Mouse (Mus musculus) limb, embryonic 10.5 days (tissue): Measurements from ENCODE around the gene Htra3. TPM values are rescaled to one million over a fixed set of nuclear protein-coding genes. Genes with fewer than 3 reads are reported as not detected.

ENCODE experiments used
- DNase-seq: peaks from one replicate; pipeline ENCODE4 v3.0.0-alpha.2; 2017; ENCODE audit warnings: low spot score
- H3K27ac ChIP-seq: fragments of 300-500 bp; sonication (generic); 2 replicates; pipeline ENCODE4 v1.5.1; 2016; ENCODE audit warnings: mild to moderate bottlenecking
- H3K27me3 ChIP-seq: fragments of 300-500 bp; sonication (generic); 2 replicates; pipeline ENCODE4 v1.6.1; 2016; ENCODE audit warnings: low read depth, mild to moderate bottlenecking; ENCODE audit not compliant: poor library complexity, severe bottlenecking
- H3K36me3 ChIP-seq: fragments of 300-500 bp; sonication (generic); 2 replicates; pipeline ENCODE4 v1.6.1; 2016; ENCODE audit warnings: mild to moderate bottlenecking, moderate library complexity
- H3K4me1 ChIP-seq: fragments of 300-500 bp; sonication (generic); 2 replicates; pipeline ENCODE4 v1.6.1; 2016
- H3K4me3 ChIP-seq: fragments of 300-500 bp; sonication (generic); 2 replicates; pipeline ENCODE4 v1.5.1; 2016; ENCODE audit warnings: mild to moderate bottlenecking, moderate library complexity
- H3K9me3 ChIP-seq: fragments of 300-500 bp; sonication (generic); replicated peaks from 2 replicates; pipeline ENCODE4 v1.6.1; 2016; ENCODE audit warnings: mild to moderate bottlenecking
- WGBS: fragments of 180-500 bp; shearing (Covaris S2); methylation state at CpG from one replicate; pipeline ENCODE4 v1.1.7; 2016; 5-methylcytosine and 5-hydroxymethylcytosine counted together
- polyA plus RNA-seq: library from polyadenylated mRNA; unstranded; fragments of >200 nt; fragmentation: Nextera tagmentation; extraction: Ambion mirVana; gene quantifications from 2 replicates; pipeline ENCODE4 v1.2.1, GENCODE M21; 2016

The Htra3 gene
- 0.51 and 0.62 TPM in 2 replicates for polyA plus RNA-seq

- H3K36me3 ChIP-seq, result no peaks in the 10 kb centered on the region
- no peaks in the 10 kb centered on the region for H3K9me3 ChIP-seq
- peaks cover 10% of the 10 kb centered on the region for H3K4me1 ChIP-seq
- WGBS, result 10% methylated on average over 42 of the region's 42 CpGs
- H3K4me3 ChIP-seq, result peak within 1 kb of the TSS; percentile 57
- peak; percentile 52 for DNase-seq
- H3K27me3 ChIP-seq, result peaks cover 58% of the 10 kb centered on the region
- H3K27ac ChIP-seq, result peak within 1 kb of the TSS; percentile 67
Measured at GRCm38 (mm10) chr5:35679256-35680155, at the start of gene Htra3. Htra3 (minus strand) TSS chr5:35679782.

- peak; percentile 74 for DNase-seq
Measured at GRCm38 (mm10) chr5:35728957-35729460, 49.4 kb upstream of the Htra3 start.

GRCm38 (mm10) chr5:35728344-35728956, 48.9 kb upstream of the Htra3 start:
- no peak for DNase-seq
- H3K27me3 ChIP-seq, result no peaks in the 10 kb centered on the region
- H3K4me1 ChIP-seq, result peaks cover 22% of the 10 kb centered on the region
- 87% methylated on average over 12 of the region's 12 CpGs for WGBS
- peak overlapping the region; percentile 9; the same call in 1 of the 2 replicates for H3K4me3 ChIP-seq
- no peaks in the 10 kb centered on the region for H3K9me3 ChIP-seq
- peak overlapping the region; percentile 78 for H3K27ac ChIP-seq
- no peaks in the 10 kb centered on the region for H3K36me3 ChIP-seq

More at GRCm38 (mm10) chr5:35728957-35729460, 49.4 kb upstream of the Htra3 start:
- H3K36me3 ChIP-seq, result no peaks in the 10 kb centered on the region
- H3K27me3 ChIP-seq, result no peaks in the 10 kb centered on the region
- WGBS, result 55% methylated on average over 11 of the region's 11 CpGs
- H3K4me3 ChIP-seq, result 0 out of 2 replicates have a peak overlapping the region, but pooled peaks have one; percentile 9
- no peaks in the 10 kb centered on the region for H3K9me3 ChIP-seq
- H3K27ac ChIP-seq, result peak overlapping the region; percentile 78
- H3K4me1 ChIP-seq, result peaks cover 17% of the 10 kb centered on the region

GRCm38 (mm10) chr5:35727447-35727846, 47.9 kb upstream of the Htra3 start:
- DNase-seq, result no peak
- Histone ChIP-seq H3K27ac (no peak overlapping the region), H3K4me1 (peaks cover 30% of the 10 kb centered on the region), H3K27me3 (no peaks in the 10 kb centered on the region), H3K36me3 (no peaks in the 10 kb centered on the region), H3K4me3 (no peak overlapping the region), H3K9me3 (no peaks in the 10 kb centered on the region)
- 84% methylated on average over 5 of the region's 5 CpGs for WGBS

GRCm38 (mm10) chr5:35725840-35726239, 46.3 kb upstream of the Htra3 start:
- Histone ChIP-seq H3K36me3 (no peaks in the 10 kb centered on the region), H3K4me1 (peaks cover 27% of the 10 kb centered on the region), H3K9me3 (no peaks in the 10 kb centered on the region), H3K4me3 (no peak overlapping the region), H3K27me3 (no peaks in the 10 kb centered on the region), H3K27ac (no peak overlapping the region)
- DNase-seq, result no peak
- 82% methylated on average over 3 of the region's 3 CpGs for WGBS

- Histone ChIP-seq H3K4me3 (no peak overlapping the region), H3K27ac (no peak overlapping the region), H3K27me3 (no peaks in the 10 kb centered on the region), H3K9me3 (no peaks in the 10 kb centered on the region), H3K4me1 (peaks cover 20% of the 10 kb centered on the region), H3K36me3 (no peaks in the 10 kb centered on the region)
- 80% methylated on average over 5 of the region's 5 CpGs for WGBS
- no peak for DNase-seq
Measured at GRCm38 (mm10) chr5:35723900-35724299, 44.3 kb upstream of the Htra3 start.

GRCm38 (mm10) chr5:35722654-35723053, 43.1 kb upstream of the Htra3 start:
- WGBS, result 55% methylated on average over 2 of the region's 2 CpGs
- Histone ChIP-seq H3K27ac (peak overlapping the region; percentile 36; the same call in 1 of the 2 replicates), H3K9me3 (no peaks in the 10 kb centered on the region), H3K27me3 (no peaks in the 10 kb centered on the region), H3K4me3 (no peak overlapping the region), H3K36me3 (no peaks in the 10 kb centered on the region), H3K4me1 (peaks cover 13% of the 10 kb centered on the region)
- DNase-seq, result no peak

GRCm38 (mm10) chr5:35721933-35722332, 42.4 kb upstream of the Htra3 start:
- H3K27me3 ChIP-seq, result no peaks in the 10 kb centered on the region
- no peak for DNase-seq
- H3K9me3 ChIP-seq, result no peaks in the 10 kb centered on the region
- peaks cover 13% of the 10 kb centered on the region for H3K4me1 ChIP-seq
- WGBS, result 98% methylated on average over 2 of the region's 2 CpGs
- no peak overlapping the region for H3K27ac ChIP-seq
- no peak overlapping the region for H3K4me3 ChIP-seq
- no peaks in the 10 kb centered on the region for H3K36me3 ChIP-seq

GRCm38 (mm10) chr5:35719880-35720279, 40.3 kb upstream of the Htra3 start:
- 100% methylated on average over 1 of the region's 1 CpGs for WGBS
- H3K36me3 ChIP-seq, result no peaks in the 10 kb centered on the region
- H3K9me3 ChIP-seq, result no peaks in the 10 kb centered on the region
- H3K4me1 ChIP-seq, result peaks cover 13% of the 10 kb centered on the region
- H3K4me3 ChIP-seq, result no peak overlapping the region
- no peak for DNase-seq
- H3K27ac ChIP-seq, result no peak overlapping the region
- H3K27me3 ChIP-seq, result no peaks in the 10 kb centered on the region

GRCm38 (mm10) chr5:35719343-35719742, 39.8 kb upstream of the Htra3 start:
- Histone ChIP-seq H3K4me1 (peaks cover 13% of the 10 kb centered on the region), H3K27me3 (no peaks in the 10 kb centered on the region), H3K9me3 (no peaks in the 10 kb centered on the region), H3K36me3 (no peaks in the 10 kb centered on the region), H3K27ac (no peak overlapping the region), H3K4me3 (no peak overlapping the region)
- DNase-seq, result no peak

GRCm38 (mm10) chr5:35718817-35719216, 39.2 kb upstream of the Htra3 start:
- Histone ChIP-seq H3K9me3 (no peaks in the 10 kb centered on the region), H3K36me3 (no peaks in the 10 kb centered on the region), H3K4me3 (no peak overlapping the region), H3K27me3 (no peaks in the 10 kb centered on the region), H3K27ac (no peak overlapping the region), H3K4me1 (peaks cover 12% of the 10 kb centered on the region)
- 59% methylated on average over 11 of the region's 11 CpGs for WGBS
- DNase-seq, result no peak

- 63% methylated on average over 4 of the region's 4 CpGs for WGBS
- peaks cover 5% of the 10 kb centered on the region for H3K4me1 ChIP-seq
- DNase-seq, result peak; percentile 48
Measured at GRCm38 (mm10) chr5:35717946-35718345, 38.4 kb upstream of the Htra3 start.

GRCm38 (mm10) chr5:35717455-35717854, 37.9 kb upstream of the Htra3 start:
- Histone ChIP-seq H3K9me3 (no peaks in the 10 kb centered on the region), H3K4me3 (no peak overlapping the region), H3K27ac (no peak overlapping the region), H3K27me3 (no peaks in the 10 kb centered on the region), H3K4me1 (peaks cover under 1% of the 10 kb centered on the region), H3K36me3 (no peaks in the 10 kb centered on the region)
- 86% methylated on average over 5 of the region's 5 CpGs for WGBS
- no peak for DNase-seq

More at GRCm38 (mm10) chr5:35717946-35718345, 38.4 kb upstream of the Htra3 start:
- no peaks in the 10 kb centered on the region for H3K9me3 ChIP-seq
- H3K36me3 ChIP-seq, result no peaks in the 10 kb centered on the region
- H3K27ac ChIP-seq, result no peak overlapping the region
- H3K4me3 ChIP-seq, result no peak overlapping the region
- H3K27me3 ChIP-seq, result no peaks in the 10 kb centered on the region
